Mouse (Mus musculus): Measurements from ENCODE around the gene Nmd3. TPM values are rescaled to one million over a fixed set of nuclear protein-coding genes. Genes with fewer than 3 reads are reported as not detected.

Nmd3 gene
- total RNA-seq (2017) = 43.2 and 59.4 TPM in 2 replicates

DNA sequence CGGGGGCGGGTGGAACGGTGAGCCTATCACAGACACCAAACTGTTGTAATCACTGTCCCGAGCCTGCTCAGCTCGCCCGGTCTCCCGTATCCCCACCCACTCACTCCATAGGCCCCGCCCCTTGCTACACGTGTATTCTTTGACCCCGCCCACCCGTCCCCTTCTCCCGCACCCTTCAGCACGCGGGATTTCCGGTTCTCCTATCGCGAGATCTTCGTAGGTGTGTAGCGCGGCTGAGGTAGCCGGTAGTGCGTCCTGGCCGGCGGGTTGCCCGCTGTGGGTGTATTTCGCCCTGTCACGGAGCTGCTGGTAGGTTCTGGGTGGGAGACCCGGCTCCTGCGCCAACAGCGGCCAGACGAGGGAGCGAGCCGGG lies at the start of gene Nmd3:
Nmd3 (plus strand) TSS at position 172 of the 373 bp plus-strand sequence.
- peak; percentile 90 for ATAC-seq (ENCODE audit: extremely low read depth, insufficient number of reproducible peaks, low FRiP score, poor library complexity, severe bottlenecking)

DNA sequence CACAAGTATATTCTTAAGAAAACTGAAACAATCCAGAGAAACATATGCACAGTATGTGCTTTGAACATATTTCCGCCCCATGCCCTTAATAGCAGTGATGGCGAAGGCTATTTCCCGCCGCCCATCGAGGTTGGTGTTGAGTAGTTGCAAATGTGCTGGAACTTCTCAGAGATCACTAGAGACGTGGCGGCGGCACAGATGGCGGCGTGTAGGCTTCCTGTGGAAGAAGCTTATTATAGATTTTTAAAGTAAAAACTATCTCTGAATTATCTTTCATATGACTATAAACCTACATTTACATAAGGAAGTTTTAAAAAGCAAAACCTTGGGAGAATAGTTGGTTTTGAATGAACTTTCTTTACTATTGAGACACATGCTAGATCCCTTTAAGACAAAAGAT lies 48.4 kb upstream of the Nmd3 start:
- no peak for ATAC-seq (ENCODE audit: extremely low read depth, insufficient number of reproducible peaks, low FRiP score, poor library complexity, severe bottlenecking)

DNA sequence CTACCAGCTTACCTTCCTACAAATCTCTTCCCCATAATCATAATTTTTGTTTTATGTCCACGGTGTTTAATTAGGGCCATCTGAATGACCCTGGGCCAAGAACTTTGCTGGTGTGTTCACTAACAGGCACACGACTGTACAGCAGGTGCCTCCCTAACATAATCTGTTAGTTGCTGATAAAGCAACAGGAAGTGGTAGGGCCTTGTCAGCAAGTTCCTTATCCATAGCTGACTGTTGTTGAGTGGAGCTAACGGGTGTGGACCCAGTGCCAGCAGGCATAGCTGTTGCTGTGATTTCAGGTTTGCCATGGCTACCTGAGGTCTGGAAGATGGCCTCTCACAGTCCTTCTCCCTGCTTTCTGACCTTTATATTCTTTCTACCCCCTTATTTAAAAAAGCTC lies 47.6 kb upstream of the Nmd3 start:
- peak; percentile 16; the same call in 1 of the 2 replicates for ATAC-seq (ENCODE audit: extremely low read depth, insufficient number of reproducible peaks, low FRiP score, poor library complexity, severe bottlenecking)

DNA sequence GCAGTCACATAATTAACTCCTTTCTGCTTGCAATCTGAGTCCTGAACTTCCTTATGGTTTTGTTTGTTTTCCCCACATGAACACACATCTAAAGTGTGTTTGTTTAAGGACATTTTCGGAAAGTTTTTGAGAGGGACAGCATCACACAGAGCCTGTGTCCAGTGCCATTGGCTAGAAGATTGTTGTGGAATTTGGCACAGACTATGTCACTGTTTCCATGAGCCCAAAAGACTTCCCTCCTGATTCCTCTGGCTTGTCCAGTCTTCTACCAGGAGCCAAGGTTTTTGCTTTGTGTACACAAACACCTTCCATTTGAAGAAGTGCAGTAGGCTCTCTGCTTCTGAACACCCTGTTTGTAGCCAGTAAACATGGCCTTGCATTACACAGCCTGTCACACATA lies 32.0 kb upstream of the Nmd3 start:
- no peak for ATAC-seq (ENCODE audit: extremely low read depth, insufficient number of reproducible peaks, low FRiP score, poor library complexity, severe bottlenecking)

DNA sequence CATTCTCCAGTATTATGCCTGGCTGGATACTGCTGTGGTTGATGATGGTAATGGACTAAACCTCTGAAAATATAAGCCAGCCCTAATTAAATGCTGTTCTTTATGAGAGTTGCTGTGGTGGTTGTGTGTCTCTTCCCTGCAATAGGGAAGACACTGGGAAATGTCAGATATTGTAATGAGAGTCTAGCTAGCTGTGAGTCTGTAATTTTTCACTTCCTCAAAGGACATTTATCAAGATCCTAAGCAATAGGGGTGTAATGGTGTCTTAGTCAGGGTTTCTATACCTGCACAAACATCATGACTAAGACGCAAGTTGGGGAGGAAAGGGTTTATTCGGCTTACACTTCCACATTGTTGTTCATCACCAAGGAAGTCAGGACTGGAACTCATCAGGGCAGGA lies 30.8 kb upstream of the Nmd3 start:
- no peak for ATAC-seq (ENCODE audit: extremely low read depth, insufficient number of reproducible peaks, low FRiP score, poor library complexity, severe bottlenecking)

DNA sequence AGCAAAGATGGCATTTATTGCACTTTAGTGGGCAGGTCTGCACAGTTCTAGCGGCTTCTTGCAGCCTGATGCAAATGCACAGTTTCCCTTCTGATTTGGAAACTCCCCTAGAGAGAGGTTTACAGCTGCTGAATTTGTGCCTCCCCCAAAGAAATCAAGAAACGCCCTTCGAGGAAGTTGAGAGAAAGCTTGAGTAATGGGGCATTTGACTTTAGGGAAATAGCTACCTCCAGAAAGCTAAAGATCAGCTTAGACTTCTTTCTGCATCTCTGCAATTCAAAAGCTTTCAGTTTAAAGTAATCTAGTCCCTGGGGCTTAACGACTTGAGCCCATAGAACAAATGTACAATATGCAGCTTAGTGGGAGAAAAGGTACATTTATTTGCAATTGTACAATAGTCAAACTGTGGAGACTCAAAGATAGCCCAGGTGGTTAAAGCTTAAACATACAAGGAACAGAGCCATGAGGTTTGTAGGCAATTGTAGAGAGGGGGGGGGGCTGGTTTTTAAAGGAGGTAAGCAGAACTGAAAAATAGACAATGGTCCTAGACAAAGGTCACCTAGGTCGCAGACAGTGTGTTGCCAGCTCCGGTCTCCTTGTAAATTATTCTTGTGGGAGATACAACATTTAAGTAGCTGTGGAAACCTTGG lies 21.8 kb upstream of the Nmd3 start:
- peak; percentile 90 for ATAC-seq (ENCODE audit: extremely low read depth, insufficient number of reproducible peaks, low FRiP score, poor library complexity, severe bottlenecking)

DNA sequence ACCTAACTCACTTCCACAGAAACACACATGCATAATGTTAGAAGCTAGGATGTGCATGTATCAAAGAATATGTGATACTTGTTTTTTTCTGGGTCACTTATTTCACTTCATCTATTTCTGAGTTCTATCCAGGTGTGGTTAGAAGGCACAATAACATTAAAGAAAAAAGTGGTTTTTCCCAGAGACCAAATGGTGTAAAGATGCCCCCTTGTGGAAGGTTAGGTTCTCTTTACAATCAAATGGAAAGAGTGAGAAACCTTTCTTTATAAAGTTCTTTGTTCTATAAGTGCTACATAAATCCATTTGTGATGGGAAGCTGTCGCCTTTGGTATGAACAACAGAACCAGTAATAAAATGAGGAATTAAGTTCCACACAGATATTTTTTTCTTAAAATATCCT lies 19.9 kb upstream of the Nmd3 start:
- ATAC-seq (ENCODE audit: extremely low read depth, insufficient number of reproducible peaks, low FRiP score, poor library complexity, severe bottlenecking) = no peak

DNA sequence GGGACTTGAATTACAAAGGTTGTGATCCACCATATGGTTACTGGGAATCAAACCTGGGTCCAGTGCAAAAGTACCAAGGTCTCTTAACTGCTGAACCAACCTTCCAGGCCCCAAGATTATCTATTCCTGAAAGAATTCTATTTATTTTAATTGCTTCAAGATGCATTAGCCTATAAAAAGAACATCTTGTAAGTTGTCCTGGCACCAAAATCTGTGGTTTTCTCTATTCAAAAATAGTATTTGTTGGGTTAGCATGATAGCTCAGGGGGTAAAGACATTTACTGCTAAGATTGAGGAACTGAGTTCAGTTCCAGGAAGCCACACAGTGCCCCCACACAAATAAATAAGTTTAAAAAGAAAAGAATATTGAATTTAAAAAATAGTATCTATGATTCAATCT lies 19.4 kb upstream of the Nmd3 start:
- no peak for ATAC-seq (ENCODE audit: extremely low read depth, insufficient number of reproducible peaks, low FRiP score, poor library complexity, severe bottlenecking)

DNA sequence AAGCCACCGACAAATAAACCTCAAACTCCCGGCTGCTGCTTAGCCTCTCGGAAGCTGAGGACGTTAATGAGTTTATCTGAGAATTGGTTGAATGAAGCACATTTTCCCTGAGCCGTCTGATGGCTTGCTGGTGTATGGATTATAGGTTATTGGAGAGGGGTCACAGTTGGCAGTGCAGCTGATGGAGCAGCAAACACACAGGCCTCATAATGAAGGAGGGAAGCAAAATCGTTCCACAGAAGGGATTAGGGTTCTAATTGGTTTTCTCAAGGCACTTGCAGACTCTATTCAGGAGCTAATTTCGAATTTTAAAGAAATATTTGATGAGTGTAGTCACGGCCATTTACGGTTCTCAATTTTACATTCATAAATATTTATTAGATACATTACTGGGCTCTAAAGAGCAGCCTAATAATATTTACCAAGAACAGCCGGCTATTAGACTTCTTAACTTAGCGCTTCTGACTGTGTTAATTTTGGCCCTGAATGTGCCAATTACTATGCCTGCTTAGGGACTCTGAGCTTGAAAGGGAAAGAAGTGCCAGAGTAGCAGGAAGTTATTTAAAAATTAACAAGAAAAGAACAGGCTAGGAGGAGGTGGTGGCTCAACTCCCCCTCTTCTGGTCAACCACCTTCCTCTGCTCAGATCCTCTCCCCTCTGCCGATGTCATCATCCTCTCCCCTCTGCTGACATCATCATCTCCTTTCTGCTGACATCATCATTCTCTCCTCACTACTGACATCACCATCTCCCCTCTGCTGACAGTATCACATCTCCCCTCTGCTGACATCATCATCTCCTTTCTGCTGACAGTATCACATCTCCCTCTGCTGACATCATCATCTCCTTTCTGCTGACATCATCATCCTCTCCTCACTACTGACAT lies 12.5 kb upstream of the Nmd3 start:
- no peak for ATAC-seq (ENCODE audit: extremely low read depth, insufficient number of reproducible peaks, low FRiP score, poor library complexity, severe bottlenecking)

DNA sequence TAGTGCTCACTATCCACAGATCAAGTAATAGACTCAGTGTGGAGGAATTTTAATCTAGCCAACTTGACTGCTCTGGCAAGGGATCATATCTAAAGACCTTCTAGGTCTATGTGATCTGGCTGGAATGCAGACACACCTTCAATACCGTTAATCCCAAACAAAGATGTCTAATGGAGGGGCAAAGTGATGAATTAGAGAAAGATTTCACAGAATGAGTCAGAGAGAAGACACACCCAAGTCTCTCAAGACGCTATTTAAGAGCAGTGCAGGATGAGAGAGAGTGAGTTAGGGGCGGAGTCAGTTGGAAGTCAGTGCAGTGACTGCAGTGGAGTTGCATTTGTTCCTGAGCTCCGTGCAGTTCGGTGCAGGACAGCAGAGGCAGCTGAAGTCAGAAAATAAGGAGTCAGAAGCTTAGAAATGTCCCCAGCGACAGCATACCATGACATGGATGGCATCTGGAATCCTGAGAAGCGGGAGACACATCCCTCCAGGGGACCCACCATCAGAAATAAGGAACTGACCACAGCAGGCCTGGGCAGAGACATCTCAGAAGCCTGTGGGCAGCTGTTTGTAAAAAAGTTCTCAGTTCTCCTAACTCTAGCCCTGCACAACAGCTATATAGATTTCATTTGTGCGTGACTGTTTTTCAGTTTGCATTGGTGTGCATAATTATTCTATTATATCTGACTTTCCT lies 9.7 kb upstream of the Nmd3 start:
- no peak for ATAC-seq (ENCODE audit: extremely low read depth, insufficient number of reproducible peaks, low FRiP score, poor library complexity, severe bottlenecking)

DNA sequence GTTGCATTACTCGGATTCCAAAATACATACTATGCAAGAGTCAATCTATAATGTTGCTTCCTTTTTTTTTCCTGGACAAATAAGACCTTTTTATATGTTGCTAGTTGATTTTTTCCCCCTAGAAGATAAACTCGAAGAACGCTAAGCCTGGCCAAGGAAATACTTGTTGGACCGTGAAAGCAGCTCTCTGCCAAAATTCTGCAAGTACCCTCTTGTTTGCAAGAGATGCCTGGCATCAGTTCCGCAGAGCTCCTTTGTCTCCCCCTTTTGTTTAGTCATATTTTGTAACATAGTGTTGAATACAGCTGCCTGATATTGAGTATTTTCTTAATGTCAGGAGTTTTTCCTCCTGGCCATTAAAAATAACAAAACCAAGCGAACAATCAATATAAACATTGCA lies 4.3 kb upstream of the Nmd3 start:
- no peak for ATAC-seq (ENCODE audit: extremely low read depth, insufficient number of reproducible peaks, low FRiP score, poor library complexity, severe bottlenecking)

DNA sequence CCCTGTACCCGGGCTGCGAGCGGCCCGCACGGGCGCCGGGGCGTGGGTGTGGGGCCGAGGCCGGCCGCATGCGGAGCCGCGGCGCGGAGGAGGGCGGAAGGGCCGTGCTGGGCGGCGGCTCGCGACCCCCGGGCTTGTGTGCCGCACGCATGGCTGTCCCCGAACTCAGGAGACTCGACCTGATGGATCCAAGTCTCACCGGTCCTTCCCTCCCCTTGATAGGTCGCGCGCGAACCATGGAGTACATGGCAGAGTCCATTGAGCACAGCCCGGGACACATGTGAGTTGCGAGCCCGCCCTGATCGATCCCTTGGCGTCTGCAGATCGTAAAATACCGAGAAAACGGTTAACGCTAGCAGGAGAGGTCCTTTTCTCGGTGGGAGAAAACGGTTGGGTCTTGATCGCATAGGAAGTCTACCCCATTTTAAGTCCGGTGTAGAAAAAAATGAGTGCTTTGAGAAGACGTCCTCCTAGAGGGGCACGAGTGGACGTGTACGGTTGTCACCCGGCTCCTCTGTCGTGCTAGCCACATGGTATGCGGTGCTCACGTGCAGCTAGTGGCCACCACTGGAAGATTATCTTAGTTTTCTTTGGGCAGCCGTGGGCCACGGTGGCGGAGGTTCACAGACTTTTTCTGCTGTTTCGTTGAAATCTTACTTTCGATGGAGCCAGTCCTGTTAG lies 542 bp downstream of the Nmd3 start:
- peak; percentile 24; the same call in 1 of the 2 replicates for ATAC-seq (ENCODE audit: extremely low read depth, insufficient number of reproducible peaks, low FRiP score, poor library complexity, severe bottlenecking)

DNA sequence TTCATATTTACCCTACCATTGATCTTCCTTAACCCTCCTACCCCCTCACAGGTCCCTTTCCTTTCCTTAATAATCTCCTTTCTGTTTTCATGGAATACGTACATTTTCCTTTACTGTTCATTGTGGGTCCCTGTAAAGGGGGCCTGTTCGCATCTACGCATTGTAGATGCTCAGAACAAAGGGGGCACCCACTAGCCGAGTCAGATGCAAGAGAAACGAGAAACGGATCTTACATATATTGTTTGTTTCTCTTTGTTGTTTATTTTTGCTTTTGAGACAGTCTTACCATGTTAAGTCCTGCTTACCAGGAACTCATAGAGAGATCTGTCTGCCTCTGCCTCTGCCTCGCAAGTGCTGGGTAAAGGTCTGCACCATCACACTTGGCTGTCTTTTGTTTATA lies 1.4 kb downstream of the Nmd3 start:
- no peak for ATAC-seq (ENCODE audit: extremely low read depth, insufficient number of reproducible peaks, low FRiP score, poor library complexity, severe bottlenecking)

DNA sequence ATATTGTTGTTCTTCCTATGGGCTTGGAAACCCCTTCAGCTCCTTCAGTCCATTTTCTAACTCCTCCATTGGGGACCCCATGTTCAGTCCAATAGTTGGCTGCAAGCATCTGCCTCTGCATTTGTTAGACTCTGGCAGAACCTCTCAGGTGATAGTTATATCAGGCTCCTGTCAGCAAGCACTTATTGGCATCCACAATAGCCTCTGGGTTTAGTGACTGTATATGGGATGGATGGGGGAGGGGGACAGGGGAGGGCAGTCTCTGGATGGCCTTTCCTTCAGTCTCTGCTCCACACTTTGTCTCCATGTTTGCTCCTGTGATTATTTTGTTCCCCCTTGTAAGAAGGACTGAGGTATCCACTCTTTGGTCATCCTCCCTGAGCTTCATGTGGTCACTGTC lies 9.1 kb downstream of the Nmd3 start:
- ATAC-seq (ENCODE audit: extremely low read depth, insufficient number of reproducible peaks, low FRiP score, poor library complexity, severe bottlenecking) = no peak

DNA sequence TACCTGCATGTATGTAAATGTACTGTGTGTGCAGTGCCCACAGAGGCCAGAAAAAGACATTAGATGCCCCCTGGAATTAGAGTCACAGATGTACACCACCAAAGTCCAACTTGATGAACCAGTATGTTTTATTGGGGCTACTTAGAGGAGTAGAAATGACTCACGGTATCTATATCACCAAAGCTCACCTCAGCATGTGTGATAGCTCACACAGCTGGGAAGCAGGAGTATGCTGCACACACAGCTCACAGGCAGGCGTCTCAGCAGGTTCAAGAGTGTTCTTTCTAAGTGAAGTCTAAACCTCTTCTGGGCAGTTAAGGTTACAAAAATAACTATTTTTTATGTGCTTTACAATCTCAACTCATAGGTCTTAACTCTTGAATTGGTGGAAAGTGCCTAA lies 12.2 kb downstream of the Nmd3 start:
- ATAC-seq (ENCODE audit: extremely low read depth, insufficient number of reproducible peaks, low FRiP score, poor library complexity, severe bottlenecking) = no peak

DNA sequence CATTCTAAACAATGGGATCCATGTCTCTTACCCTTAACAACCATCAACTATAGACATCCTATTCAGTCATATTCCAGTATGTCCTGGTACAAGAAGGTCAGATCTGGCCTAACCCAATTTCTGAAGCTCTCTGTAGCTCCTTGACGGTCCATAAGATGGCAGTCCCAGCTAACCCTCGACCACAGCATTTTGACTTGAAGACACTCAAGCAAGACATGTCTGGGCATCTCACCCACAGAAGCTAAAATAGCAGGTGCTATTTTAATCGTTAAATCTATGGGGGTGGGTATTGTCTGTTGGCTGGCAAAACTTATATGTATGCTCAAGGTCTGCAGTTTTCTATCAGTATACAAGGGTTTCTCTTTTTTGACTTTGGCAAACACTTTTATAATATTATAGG lies 33.4 kb downstream of the Nmd3 start:
- ATAC-seq (ENCODE audit: extremely low read depth, insufficient number of reproducible peaks, low FRiP score, poor library complexity, severe bottlenecking) = no peak

DNA sequence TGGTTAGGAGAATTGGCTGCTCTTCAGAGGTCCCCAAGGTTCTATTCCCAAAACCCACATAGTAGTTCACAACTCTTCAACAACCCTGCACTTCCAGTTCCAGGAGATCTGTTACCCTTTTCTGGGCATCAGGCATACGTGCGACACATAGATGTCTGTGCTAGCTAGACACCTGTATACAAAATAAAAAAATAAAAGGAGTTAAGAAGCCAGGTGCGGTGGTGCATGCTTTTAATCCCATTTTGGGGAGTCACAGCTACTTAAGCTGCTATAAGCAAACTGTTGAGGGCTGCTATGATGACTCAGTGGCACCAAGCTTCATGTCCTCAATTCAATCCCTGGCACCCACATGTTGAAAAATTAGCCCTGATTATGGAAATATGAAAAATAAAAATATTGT lies 34.2 kb downstream of the Nmd3 start:
- ATAC-seq (ENCODE audit: extremely low read depth, insufficient number of reproducible peaks, low FRiP score, poor library complexity, severe bottlenecking) = no peak

DNA sequence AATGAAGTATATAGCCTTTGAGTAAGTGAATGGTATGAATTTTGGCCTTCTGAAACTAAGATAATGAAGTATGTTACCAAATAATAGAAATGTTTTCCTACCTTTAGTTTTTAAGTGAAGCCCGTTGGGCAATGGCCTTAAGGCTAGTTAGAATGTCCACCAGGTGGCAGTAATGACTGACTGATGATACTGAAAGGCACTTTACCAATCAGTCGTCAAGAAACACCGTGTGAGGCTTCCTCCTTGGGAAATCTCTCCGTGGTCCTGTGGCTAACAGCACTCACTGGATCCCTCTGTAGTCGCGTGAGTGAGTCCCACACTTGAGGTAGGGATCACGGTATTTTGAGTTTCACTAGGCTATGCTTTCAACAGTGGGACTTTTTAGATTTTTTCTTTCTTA lies 34.7 kb downstream of the Nmd3 start:
- ATAC-seq (ENCODE audit: extremely low read depth, insufficient number of reproducible peaks, low FRiP score, poor library complexity, severe bottlenecking) = 0 out of 2 replicates have a peak, but pooled peaks have one; percentile 36

DNA sequence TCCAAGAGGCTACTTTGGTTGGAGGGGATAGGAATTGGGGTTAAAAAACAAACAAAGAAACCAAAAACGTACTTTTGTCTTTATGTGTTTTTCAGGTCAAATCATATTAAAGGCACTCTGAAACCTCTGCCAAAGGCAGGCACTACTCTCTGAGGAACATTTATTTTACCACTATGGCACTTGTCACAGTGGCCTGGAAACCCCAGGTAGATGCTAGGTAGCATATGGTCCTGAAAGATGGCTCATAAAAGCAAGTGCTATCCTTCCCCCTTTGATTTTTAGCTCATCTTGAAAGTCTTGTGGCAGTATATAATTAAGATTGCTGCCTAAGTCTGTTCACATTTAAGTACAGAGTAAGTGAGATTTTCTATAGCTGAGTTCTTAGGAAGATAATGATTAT lies 35.7 kb downstream of the Nmd3 start:
- ATAC-seq (ENCODE audit: extremely low read depth, insufficient number of reproducible peaks, low FRiP score, poor library complexity, severe bottlenecking) = no peak

All from neutrophil, adult 5-6 weeks (primary cell).